Mouse (Mus musculus) spleen, postnatal 10 days (tissue): ENCODE measurements around the gene Adcy1.

Experiments used
- DNase-seq, 2 experiments: peaks; one replicate each; pipeline ENCODE4 v3.0.0; 2021 to 2022; ENCODE audit warnings: low spot score in 2 of 2

The Adcy1 gene

DNA sequence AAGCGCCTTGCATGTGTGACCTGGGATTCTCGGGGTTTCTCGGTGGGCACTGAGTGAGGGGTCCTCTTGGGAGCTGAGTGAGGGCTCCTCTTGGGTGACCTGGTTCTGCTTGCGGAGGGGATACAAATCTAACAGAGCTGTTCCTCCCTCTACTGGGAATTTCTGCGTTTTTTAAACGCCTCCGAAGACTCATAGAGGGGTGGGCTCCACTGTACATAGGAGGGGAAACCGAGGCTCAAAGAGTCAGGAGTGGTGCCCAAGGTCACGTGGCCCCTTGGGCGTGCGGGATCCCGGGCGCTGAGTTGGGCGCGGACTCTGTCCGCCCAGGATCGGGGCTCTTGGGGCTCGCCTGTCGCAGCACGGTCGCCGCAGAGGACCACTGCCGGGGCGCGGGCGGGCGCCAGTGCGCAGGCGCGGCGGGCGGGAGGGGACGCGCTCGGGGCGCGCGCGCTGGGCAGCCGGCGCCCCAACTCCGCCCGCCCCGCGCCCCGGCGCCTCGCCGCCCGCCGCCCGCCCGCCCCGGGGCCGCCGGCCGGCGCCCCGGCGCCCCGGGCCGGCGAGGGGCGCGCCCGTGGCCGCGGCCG lies at the start of gene Adcy1:
Gene Adcy1 (plus strand): TSS at position 489 of the 584 bp plus-strand sequence.
- DNase-seq, result no peak

DNA sequence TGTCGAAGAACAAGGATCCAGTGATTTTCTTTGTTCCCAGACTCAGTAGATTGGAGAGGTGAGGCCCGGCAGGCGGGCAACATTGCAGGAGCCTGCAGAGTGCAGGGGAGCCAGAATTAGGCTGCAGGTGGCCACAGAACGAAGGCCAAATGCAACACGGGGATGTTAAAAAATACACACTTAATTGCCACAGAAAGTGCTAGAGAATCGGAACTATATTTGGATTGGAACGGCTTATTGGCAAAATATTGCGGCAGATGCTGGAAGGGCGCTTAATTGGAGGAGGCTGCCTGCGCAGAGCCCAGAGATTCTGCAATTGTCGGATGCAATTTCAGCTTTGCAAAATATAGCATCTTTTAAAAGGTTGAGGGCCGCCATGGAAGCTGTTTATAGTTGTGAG lies 46.4 kb upstream of the Adcy1 start:
- no peak for DNase-seq

DNA sequence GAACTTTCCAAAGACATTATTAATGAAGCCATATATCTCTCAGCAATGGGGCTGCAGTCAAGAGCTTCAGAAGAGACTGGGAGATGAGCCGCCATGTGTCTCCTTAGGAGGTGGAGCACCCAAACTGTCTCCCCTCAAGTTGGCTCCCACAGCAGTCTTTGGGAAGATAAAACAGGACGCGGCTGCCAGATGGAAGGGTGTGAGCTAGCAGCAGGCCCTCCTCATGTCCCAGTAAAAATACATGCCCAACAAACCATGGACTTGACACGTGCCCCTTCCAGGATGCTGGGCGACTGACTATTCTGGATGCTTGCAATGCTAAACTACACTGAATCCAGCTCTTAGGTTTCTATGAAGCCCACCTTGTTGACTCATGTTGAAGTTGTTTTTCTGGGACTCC lies 45.2 kb upstream of the Adcy1 start:
- DNase-seq, result no peak

DNA sequence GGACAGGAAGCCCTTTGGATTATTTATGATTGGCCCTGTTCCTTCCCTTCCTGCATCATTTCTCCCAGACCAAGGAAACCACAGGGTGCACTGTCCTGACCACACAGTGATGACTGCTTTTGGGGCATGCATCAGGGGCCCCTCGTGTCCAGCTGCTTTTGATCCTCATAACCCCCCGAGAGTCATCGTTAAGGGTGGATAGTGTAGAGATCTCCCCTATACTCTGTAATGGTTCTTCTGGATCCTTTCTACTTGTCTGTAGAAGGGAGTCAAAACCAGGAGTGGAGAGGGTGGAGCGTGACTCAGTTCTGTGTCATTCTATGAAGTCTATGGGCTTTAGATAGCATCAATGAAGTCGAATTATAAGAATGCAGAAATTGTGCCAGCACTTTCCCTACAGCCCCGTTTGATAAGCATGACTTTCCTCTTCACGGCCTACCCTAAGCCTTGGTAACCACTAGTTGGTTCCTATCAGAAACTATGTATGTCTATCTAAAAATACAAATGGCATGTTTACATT lies 44.2 kb upstream of the Adcy1 start:
- DNase-seq, result no peak

DNA sequence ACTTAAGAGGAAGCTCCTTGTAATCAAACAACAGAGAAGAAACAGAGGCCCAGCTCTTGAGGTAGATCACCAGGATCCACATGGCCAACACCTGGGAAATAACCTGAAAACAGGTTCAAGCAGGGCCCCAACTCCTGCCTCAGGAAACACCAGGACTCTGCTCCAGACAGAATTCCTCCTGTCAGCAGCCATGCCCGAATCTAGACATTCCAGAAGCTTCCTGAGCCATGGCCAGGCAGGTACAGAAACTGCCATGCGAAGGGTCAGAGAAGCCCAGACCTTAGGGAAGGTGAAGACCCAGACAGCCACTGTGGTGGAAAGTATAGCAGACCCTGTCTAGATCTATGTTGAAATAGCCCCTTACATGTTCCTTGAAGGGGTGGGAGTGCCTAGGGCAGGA lies 30.2 kb upstream of the Adcy1 start:
- no peak for DNase-seq

DNA sequence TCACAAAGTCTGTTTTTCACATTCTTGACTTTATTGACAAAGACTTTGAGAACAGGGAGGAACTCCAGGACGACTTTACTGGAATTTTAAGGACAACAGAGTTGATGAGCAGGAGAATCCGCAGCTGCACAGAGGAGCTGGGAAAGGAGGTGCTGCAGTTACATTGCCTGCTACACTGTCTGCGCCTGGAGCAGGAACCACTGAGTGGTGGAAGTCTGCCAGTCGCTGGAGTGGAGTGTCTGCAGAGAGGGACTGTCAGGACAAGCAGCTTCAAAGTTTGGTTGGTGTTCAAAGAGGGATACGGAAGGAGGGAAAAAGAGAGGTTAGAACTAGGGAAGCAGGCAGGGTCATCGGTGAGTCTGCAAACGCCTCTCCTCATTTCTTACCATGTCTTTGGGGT lies 23.6 kb upstream of the Adcy1 start:
- no peak for DNase-seq

DNA sequence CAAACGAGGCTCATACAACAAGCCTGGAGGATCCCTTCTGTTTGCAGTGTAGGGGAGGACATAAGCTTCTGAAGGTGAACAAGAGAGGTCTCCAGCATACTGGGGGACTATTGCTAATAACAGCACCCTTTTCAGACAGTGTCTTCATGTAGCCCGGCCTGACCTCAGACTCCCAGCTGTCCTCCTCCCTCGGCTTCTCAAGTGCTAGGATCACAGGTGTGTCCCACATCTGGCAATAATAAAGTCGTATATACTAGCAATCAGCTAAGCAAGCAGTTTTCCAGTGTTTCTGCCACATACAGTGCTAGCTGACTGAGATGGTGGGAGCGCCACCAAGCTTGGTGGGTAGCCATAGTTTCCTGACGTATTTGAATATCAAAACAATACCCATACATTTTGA lies 22.5 kb upstream of the Adcy1 start:
- no peak for DNase-seq

DNA sequence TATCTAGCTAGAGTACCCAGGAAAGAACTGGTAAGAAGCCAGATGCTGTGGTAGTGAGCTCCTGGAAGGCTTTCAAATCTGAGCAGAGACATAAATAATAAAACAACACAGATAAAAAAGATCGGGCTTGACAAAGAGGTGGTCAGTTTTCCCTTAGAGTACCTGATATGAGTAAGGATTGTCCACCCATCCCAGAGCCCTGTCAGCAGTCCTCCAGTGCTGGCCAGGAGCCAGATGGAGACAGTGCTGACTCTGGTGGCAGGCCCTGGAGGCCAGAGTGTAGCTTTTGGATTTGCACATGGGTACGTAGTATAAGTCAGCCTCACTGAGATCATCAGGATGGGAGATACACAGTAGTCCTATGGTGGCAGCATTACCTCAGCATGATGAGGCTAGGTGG lies 16.1 kb upstream of the Adcy1 start:
- DNase-seq, result no peak

DNA sequence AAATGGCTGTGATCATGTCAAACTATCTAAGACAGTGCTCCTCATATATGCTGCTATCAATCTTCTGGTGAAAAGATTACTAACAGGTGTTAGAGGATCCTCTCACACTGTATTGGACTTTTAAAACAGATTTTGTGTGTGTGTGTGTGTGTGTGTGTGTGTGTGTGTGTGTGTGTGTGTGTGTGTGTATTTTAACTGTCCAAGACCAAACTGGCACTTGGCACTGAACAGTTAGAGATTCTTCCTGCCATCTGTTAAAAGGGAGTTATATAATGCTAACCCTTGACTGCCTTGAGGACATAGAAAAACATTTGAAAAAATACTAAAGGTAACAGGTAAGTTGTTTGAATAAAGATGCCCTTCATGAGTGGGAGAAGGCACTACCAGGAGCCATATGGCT lies 15.7 kb upstream of the Adcy1 start:
- no peak for DNase-seq

DNA sequence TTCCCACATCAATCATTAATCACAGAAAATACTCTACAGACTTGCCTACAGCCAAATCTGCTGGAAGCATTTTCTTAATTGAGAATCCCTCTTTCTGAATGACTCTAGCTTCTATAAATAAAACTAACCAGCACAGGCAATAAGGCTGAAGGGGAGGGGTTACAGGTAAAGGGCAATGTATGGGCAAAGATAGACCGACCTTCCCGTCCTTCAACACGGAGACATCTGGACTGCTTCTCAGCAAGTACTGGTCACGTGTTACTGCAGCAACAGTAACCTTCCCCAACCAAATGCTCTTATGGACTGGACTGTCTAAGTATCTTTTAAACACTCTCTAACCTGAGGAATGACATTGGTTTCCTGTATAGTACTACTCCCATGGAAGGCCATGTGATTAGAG lies 9.6 kb upstream of the Adcy1 start:
- no peak for DNase-seq

DNA sequence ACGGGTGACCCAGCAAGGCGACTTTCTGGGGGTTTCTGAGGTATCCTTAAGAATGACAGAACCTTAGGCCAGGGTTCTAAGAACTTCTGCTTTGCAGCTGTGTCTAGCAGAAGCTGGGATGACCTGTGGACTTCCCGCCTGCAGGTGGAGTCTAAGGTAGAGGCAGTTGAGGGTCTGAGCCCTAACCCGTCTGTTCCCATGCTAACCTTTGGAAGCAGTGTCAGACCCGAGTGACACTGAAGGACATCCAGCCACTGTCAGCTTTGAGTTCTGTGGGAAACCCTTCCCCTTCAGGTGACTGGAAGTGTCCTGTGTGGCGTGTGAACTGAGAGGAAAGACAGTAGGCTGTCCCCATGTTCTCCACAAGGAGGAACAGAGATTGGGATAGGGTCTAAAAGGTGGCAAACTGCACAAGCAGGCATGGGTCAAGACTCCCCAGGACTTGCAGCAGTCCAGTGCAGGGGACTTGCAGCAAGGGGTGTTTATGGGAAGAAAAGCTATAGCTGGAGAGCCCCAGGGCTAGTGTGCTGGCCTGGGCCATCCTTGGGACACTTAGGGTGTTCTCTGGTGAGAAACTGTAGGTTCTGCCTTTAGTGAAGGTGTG lies 8.5 kb upstream of the Adcy1 start:
- no peak for DNase-seq

DNA sequence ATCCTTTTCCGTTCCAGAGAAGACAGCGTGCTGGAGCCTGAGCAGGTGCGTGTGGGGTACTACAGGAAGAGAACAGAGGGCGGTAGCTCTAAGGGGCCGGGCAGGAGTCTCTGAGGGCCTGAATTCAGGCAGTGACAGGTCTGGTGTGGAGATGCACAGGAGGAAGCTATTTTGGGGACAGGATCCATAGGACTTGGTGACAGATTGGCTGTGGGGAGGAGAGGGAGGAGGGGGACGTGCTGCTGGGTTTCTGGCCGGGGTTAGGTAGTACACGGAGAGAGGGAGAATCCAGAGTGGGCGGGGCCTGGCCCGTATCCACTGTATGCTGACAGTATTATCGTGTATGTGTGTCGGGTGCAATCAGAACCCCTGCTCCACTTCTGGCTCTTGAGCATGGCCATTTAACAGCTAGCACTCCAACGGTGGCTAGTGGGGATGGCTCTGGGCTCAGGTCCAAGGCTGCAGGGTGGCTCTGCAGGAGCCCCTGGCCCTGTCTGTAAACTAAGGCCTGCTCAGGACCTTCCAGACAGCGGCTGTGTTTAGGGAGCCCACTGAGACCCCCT lies 7.8 kb upstream of the Adcy1 start:
- DNase-seq, result no peak

DNA sequence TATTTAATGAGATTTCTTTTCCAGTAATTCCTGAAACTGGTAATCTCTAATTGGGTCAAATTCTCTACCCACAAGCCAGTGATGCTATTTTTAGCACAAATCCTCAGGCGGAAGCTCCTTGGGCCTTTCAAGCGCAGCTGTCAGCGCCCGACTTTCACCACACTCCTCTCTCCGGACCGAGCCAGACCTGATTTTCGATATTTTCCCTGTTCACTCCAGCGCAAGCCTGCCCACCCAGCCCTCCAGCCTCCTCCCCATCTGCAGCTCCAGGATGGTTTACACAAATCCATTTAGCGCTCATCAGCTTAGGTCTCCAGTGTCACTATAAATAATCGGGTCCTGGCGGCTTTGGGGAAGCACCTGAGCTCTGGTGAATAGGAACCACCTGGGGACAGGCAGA lies 7.2 kb upstream of the Adcy1 start:
- no peak for DNase-seq

DNA sequence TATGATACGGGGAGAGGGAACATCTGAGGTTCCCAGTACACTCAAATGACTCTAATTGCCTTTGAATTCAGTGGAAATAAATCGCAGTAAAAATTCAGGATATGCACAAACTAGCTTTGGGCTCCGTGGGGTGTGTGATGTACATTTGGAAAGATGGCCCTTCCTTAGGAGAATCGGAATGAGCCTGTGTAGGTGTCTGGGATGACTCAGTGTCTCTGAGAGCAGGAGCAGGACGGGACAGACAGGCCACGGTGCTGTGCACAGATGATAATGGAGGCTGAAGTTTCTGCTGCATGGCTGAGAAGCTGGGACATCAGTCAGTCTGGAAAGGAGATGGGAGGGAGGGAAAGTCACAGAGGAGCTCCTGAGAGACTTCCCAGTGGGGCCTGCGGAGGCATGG lies 5.5 kb upstream of the Adcy1 start:
- no peak for DNase-seq

DNA sequence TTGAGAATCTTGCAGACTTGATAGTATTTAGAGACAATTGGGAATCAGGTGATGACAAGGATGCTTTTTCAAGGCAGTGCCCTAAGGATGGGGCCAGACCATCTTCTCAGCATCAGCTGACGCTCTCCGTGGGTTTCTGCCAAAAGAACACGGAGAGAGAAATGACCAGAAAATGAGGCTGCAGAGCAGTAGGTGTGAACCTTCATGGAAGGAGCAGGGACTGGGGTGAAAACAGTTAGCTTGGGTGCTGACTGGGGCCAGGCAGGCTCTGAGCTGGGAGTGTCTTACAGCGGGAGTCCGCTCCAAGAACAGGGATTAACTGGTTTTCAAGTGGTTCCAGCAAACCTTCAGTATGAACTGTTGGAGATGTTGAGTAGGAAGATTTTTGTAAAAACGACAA lies 1.3 kb upstream of the Adcy1 start:
- DNase-seq, result no peak

DNA sequence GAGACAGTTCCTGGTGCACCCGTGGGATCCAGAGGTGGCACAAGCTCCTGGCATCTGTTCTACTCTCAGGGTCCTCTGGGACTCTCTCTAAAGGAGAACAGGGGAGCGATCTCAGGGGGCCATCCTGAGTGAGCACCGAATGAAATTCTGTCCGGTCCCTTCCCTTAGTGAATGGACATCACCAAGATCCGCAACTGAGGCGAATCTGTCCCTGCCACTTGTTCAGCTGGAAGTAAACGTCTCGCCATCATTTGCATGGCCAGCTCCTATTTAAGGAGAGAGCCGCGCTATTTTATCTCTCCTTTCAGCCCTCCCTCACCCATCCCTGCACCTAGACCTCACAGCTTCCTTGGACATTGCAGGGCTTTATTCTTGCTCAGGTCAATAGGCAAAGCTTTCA lies 723 bp upstream of the Adcy1 start:
- DNase-seq, result no peak

DNA sequence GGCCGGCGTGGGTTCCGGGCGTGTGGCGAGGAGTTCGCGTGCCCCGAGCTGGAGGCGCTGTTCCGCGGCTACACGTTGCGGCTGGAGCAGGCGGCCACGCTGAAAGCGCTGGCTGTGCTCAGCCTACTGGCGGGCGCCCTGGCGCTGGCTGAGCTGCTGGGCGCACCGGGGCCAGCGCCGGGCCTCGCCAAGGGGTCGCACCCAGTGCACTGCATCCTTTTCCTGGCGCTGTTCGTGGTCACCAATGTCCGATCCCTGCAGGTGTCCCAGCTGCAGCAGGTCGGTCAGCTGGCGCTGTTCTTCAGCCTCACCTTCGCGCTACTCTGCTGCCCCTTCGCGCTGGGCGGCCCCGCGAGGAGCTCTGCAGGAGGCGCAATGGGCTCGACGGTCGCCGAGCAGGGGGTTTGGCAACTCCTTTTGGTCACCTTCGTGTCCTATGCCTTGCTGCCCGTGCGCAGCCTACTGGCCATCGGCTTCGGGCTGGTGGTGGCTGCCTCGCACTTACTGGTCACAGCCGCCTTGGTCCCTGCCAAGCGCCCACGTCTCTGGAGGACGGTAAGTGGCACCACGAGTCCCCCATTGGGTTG lies 485 bp downstream of the Adcy1 start:
- no peak for DNase-seq

DNA sequence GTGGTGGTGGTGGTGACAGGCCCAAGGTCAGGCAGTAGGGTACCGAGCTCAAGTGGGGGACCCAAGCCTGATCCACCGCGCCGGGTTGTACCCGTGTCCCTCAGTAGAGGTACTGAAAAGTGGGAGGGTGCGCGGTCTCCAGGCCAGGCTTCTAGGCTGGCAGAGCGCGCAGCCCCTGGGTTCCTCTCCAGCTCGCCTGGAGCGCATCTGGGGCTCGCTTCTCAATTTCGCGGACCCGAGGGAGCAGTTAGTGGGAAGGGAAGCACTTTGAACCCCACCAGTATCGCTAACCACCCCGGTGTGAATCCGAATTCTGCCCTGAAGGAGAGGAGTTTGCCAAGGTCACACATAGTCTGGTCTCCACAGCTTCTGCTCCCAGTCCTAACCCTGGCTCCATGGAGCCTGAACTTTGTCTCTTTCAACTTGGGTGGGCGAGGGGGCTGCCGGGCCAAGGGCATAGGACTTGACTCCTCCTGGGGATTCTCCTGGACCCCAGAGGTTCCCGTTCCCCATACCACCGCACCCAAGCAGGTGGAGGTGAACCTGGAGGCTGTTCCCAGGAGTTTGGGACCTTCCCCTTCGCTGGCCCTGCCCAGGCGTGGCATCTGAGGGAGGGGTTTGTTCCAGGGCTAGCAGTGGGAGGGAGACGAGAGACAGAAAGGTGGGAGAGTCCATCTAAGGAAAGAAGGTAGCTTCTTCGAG lies 1.3 kb downstream of the Adcy1 start:
- DNase-seq, result no peak

DNA sequence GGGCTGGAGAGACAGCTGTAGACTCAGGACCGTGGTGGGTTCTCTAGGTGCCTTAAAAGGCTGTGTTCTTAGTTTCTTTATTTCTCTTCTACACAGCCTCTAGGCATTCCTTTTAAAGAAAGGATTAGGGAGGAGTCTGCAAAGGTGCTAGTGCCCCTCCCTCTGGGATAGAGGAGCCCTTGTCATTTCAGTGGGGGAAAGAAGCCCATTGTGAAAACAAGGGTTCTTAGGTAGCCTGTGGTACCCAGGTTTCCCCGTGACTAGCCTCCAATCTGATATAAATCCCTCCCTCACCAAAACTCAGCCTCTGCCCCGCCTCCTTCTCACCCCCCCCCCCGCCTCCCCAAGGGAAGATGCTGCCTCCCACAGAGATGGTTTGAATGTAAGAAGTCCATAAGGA lies 2.1 kb downstream of the Adcy1 start:
- no peak for DNase-seq

DNA sequence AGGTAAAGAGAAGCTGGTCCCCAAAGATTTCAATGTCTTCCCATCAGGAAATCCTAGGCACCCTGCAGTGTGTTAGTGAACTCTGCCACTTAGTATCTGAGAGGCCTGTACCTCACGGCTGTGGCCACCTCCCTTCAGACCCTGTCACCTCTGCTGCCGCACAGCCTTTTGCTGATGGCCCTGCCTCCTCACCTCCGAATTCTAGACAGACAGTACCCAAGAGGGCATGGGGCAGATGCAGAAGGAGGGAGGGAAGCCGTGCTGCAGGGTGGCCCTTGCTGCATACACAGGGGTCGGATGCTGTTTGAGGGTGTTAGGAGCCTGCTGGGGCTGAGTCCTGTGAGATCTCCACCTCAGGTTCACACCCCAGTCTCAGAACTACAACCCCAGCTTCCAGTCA lies 2.6 kb downstream of the Adcy1 start:
- no peak for DNase-seq

DNA sequence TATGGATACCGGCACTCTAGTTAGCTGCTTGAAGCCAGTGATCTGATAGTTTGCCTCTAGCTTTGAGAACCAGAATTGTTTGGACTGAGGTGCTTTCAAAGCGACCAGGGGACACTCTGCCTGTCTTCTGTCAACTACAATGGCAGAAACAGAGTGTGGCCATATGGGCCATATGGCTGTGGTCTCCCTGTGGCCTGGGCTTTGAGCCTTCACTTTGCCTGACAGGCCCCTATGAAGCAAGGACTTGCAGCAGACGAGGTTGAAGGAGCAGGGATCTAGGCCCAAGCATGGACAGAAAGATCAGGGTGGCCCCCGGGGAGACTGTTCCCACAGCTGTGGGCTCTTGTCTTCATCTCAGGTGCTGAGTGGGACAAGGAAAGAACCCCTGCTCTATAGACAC lies 4.0 kb downstream of the Adcy1 start:
- DNase-seq, result no peak

DNA sequence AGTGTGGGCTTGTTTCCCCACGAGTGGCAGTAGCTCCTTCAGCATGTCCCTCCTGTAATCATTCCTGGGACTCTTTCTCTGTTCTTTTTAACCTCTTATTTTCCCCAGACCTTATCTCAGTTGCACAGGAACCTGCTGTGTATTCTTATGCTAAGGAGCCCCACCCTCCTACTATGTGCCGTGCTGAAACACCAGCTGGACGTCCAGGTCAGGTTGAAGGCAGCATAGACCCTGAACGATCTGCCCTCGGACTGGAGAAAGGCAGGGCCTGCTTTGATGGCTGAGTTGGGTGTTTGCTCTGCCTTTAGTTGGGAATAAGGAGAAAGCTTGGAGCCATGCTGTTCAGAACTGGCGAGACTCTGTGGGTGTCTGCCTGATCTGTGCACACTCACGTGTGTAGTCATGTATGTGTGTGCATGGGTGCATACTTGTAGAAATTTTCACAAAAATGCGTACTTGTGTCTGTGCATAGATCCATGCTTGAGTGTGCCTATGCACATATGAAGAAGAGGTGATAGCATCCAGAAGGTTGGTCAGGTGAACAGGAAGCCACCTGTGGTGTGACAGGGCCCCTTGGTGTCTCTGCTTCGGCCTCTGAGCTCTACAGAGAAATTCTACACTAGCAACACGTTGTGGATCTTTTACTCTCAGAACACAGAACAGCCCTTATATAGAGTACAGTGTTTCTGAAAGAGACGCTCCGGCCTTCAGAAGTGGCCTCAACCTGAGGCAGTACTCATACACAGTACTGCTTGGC lies 5.4 kb downstream of the Adcy1 start:
- no peak for DNase-seq
